Mouse (Mus musculus) left cerebral cortex, postnatal 36 days (tissue): ENCODE data around the gene Itpr1. TPM values are rescaled to one million over a fixed set of nuclear protein-coding genes. Genes with fewer than 3 reads are reported as not detected.

ENCODE experiments used
- DNase-seq, 2 experiments: peaks; one replicate each; pipeline ENCODE4 v3.0.0; 2021 to 2022; ENCODE audit warnings: low spot score in 2 of 2, mixed read lengths in 1 of 2
- intact Hi-C: fragments of 180-260 bp; cut with DNase I; formaldehyde crosslinking; loops from one replicate; pipeline ENCODE4 v1.15.1; 2025
- total RNA-seq, 2 experiments: library from RNA; stranded (reverse); gene quantifications; 2 replicates each; pipeline ENCODE4 v1.2.3; 2021

Itpr1 gene
- total RNA-seq, 2 experiments from 2014 or later = 410 to 414 TPM

GRCm38 (mm10) chr6:108477602-108478001 lies 264.7 kb downstream of the Itpr1 start:
- no peak for DNase-seq
- intact Hi-C loops = no loop called here

DNA sequence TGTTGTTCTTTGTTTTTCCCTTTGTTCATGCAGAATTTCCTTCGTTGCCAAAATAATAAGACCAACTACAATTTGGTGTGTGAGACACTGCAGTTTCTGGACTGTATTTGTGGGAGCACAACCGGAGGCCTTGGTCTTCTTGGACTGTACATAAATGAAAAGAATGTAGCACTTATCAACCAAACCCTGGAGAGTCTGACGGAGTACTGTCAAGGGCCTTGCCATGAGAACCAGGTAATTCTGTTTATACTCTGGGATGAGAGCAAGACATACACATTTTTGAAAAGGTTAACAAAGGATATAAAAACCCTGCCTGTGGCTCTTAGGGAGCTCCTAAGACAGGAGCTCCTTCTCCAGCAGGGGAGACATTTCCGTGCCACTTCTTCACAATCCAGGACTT lies 268.3 kb downstream of the Itpr1 start:
- no peak for DNase-seq

DNA sequence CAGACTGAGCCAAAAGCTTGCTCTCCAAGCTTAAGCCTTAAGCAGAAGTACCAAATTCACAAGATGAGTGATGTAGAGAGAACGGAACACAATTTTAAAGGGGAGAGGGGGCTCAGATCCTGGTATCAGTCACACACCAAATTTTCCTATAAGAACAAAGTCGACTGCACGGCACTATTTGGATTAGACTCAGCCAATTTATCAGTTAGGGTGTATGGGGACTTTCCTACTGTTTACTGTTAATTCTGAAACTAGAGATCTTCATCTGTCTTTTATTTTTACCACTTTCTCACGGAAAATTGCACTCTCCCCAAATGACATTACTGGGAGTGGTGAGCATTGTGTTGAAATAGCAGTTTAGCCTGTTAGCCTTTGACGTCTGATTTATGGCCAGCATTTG lies 269.6 kb downstream of the Itpr1 start:
- DNase-seq = no peak
- intact Hi-C loops = no loop called here

More for the DNA sequence above, 268.3 kb downstream of the Itpr1 start:
- intact Hi-C loops = no loop called here

- intact Hi-C loops = no loop called here
- DNase-seq = no peak
Observed at GRCm38 (mm10) chr6:108486212-108486992, 273.5 kb downstream of the Itpr1 start.

GRCm38 (mm10) chr6:108487300-108487835 lies 274.5 kb downstream of the Itpr1 start:
- intact Hi-C loops = no loop called here
- DNase-seq = no peak

GRCm38 (mm10) chr6:108488250-108488649 lies 275.4 kb downstream of the Itpr1 start:
- intact Hi-C loops = no loop called here
- no peak for DNase-seq

DNA sequence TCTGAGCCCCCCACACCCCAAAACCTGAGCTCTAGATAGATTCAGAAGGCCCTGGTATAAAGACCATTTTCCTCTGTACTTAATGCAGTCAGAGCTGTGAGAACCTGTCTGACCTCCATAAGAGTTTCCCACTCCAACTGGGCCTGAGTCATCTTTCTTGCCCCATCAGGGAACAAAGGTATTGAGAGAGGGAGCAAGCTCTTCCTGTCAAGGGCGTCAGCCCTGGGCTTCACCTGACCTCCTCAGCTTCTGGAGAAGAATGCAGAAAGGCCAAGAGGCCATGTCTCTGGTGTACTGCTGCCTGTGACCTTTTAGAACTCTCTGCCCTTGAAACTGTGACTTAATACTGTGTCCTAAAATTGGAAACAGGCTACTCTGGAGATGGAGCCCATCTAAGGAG lies 279.1 kb downstream of the Itpr1 start:
- no peak for DNase-seq
- intact Hi-C loops = no loop called here

- intact Hi-C loops = no loop called here
Observed at GRCm38 (mm10) chr6:108493753-108494152, 280.9 kb downstream of the Itpr1 start.

GRCm38 (mm10) chr6:108494185-108494804 lies 281.4 kb downstream of the Itpr1 start:
- intact Hi-C loops = no loop called here
- no peak for DNase-seq

More at GRCm38 (mm10) chr6:108493753-108494152, 280.9 kb downstream of the Itpr1 start:
- DNase-seq = no peak

- DNase-seq = no peak
- intact Hi-C loops = no loop called here
Observed at GRCm38 (mm10) chr6:108494994-108495393, 282.1 kb downstream of the Itpr1 start.

DNA sequence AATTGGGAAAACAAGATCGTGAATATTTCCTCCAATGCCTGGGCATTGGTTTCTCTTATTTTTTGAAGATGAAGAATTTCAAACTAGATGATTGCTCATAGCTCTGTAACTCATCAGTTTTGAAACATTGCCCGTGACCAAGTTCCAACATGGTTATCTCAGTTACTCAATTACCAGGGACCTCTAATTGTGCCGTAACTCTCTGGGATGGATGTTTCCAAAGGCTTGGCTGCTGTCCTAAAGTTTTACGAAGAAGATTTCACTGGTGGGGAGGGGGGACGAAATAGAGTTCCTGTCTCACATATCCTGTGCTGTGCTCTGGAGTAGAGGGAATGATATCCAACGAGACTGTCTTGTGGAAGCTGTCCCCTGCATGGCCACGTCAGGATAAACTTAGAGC lies 285.2 kb downstream of the Itpr1 start:
- DNase-seq = no peak
- intact Hi-C loops = no loop called here

DNA sequence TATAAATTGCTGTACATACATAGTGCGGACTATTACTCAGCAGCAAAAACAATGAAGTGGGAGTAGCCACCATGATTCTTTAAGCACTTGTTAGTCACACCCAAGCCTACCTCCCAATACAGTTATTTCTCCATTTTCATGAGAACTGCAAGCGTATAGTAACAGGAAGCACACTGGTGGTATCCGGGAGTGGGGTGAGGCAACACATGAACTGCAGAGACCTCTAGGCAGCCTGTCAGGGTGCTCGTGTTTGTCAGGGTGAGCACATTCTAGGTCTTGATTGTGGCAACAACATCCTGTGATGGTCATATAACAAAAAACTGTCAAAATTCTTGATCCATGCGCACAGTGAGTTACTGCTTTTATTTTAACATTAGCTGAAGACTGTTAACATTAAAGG lies 290.8 kb downstream of the Itpr1 start:
- no peak for DNase-seq
- intact Hi-C loops = loop anchor here (2.0 to 5.0 kb wide), 2 partner anchors 46 to 157 kb away; partner anchors contain the start of gene Bhlhe40

- intact Hi-C loops = loop anchor here (2.0 to 5.0 kb wide), 2 partner anchors 47 to 156 kb away; partner anchors contain the start of gene Bhlhe40
- DNase-seq = peak in 1 of 2 experiments; percentile 32
Observed at GRCm38 (mm10) chr6:108504717-108505116, 291.8 kb downstream of the Itpr1 start.

GRCm38 (mm10) chr6:108506161-108506560 lies 293.3 kb downstream of the Itpr1 start:
- DNase-seq = no peak
- intact Hi-C loops = no loop called here

DNA sequence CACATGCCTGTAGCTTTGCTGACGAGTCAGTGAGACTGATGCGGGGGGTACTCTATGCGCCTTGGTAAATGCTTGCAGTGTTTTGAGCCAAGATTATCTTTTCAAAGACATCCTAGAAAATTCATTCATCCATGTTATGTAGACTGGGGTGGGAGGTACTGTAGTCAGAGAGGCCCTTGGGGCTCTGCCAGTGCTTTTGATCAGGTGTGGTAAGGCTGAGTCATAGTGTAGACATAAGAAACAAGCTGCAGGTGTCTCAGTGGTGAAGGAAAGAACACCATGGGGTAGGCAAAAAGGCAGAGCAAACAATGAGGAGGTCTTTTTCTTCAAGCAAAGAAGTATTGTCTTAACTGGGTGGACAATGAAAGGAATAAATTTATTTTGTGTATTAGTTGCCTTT lies 294.4 kb downstream of the Itpr1 start:
- DNase-seq = no peak
- intact Hi-C loops = no loop called here

DNA sequence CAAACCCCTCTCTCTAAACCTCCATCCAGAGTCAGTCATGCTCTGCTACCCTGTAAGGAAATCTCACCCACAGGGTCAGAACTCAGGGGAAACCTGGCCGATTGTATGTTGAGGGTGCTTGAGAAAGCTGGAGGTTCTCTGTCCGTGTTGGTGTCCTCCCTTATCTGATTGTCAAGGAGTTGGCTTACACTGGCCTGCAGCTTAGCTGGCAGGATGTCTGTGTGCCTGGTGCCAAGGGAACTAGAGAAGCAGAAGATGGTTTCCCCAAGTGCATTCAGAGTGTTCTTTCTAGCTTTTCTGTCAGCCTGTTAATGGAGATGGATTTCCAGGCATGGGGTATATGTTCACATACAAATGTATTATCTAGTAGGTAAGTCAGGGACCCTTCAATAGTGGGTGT lies 296.4 kb downstream of the Itpr1 start:
- intact Hi-C loops = no loop called here
- DNase-seq = no peak

GRCm38 (mm10) chr6:108510101-108510500 lies 297.2 kb downstream of the Itpr1 start:
- intact Hi-C loops = no loop called here
- no peak for DNase-seq

- intact Hi-C loops = no loop called here
Observed at GRCm38 (mm10) chr6:108512097-108512496, 299.2 kb downstream of the Itpr1 start.

DNA sequence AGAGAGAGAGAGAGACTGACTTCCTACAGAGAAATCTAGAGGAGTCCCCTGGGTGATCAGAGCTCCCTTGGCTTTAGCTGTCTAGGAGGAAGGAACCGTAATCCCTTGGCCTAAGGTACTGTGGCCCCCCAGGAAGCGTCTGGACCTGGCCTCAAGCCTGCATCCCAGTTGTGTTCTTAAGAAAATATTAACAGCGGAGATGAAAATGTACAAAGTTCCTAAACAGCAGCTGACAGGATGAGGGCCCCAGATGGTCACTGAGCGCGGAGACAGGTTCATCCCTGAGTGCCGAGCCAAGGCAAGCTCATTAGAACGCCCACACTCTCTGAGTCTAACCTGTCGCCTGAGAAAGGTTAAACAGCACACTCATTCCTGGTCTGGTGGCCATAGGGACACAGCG lies 300.1 kb downstream of the Itpr1 start:
- DNase-seq = no peak

More at GRCm38 (mm10) chr6:108512097-108512496, 299.2 kb downstream of the Itpr1 start:
- DNase-seq = no peak

GRCm38 (mm10) chr6:108516248-108516647 lies 303.4 kb downstream of the Itpr1 start:
- intact Hi-C loops = no loop called here
- DNase-seq = no peak

More for the DNA sequence above, 300.1 kb downstream of the Itpr1 start:
- intact Hi-C loops = no loop called here
